Comparison of ENCODE assay signal across 17 mouse cellular contexts in genomic region chr17:7916782-7917574, GRCm38 (mm10). TPM values are rescaled to one million over a fixed set of nuclear protein-coding genes. Genes with fewer than 3 reads are reported as not detected.
DNase-seq lines count a peak whose midpoint lies in the region; TF ChIP-seq lines count a peak whose summit lies in the region.
"Had no signal": no experiment of that assay in that cellular context is flagged by ENCODE, and none has a peak within 500 bp of the region (broad histone marks: within the 10 kb centered on the region; RNA-seq: fewer than 3 reads in every experiment).

No protein-coding gene starts in this region.

- H3K4me3 ChIP-seq in macrophage (ENCODE audit: inconsistent target), result no peak overlapping the region
- no peak overlapping the region for H3K4me3 ChIP-seq in thymus, adult 2 months (ENCODE audit: control insufficient read depth, insufficient read depth, low read length)
- H3K4me3 ChIP-seq: embryonic facial prominence, embryonic 15.5 days; forebrain, embryonic 15.5 days; hindbrain, embryonic 13.5 days; neural tube, embryonic 15.5 days had no signal

- peak overlapping the region; percentile 60 for H3K27ac ChIP-seq in macrophage
- no peak overlapping the region for H3K27ac ChIP-seq in thymus, adult 2 months (ENCODE audit: control insufficient read depth, insufficient read depth, low read length)
- H3K27ac ChIP-seq: embryonic facial prominence, embryonic 15.5 days; forebrain, embryonic 15.5 days; hindbrain, embryonic 13.5 days; liver, embryonic 14.5 days; neural tube, embryonic 15.5 days had no signal

- H3K27me3 ChIP-seq in thymus, adult 2 months (ENCODE audit: control insufficient read depth, insufficient read depth, low read length), result no peaks in the 10 kb centered on the region
- H3K27me3 ChIP-seq: embryonic facial prominence, embryonic 15.5 days; forebrain, embryonic 15.5 days; hindbrain, embryonic 13.5 days; neural tube, embryonic 15.5 days had no signal

- no peak for TF ChIP-seq CTCF in thymus, adult 2 months (IDR thresholded peaks at IDR 0.05; ENCODE audit: borderline replicate concordance, control insufficient read depth, extremely low read depth, insufficient read depth, low read length, poor library complexity)

- 40% methylated on average over 12 of the region's 12 CpGs for WGBS in macrophage (ENCODE audit: missing documents)
- WGBS in thymus, adult 2 months, result 44% methylated on average over 12 of the region's 12 CpGs

- H3K79me2 ChIP-seq in macrophage (ENCODE audit: inconsistent target), result no peaks in the 10 kb centered on the region

- DNase-seq in adrenal gland, adult (ENCODE audit: inconsistent age in 2 of 2, low spot score in 1 of 2), result peak; percentile 12 to 42
- DNase-seq in adrenal gland, adult 2 months, result no peak
- DNase-seq in layer of hippocampus, adult 11-12 months (ENCODE audit: low spot score), result peak; percentile 37
- no peak for DNase-seq in layer of hippocampus, postnatal 36 days
- peak; percentile 62 for DNase-seq in MEL-GATA-1-ER (ENCODE audit: extremely low read depth, low read depth)
- no peak for DNase-seq in thymus, adult 2 months
- no peak for DNase-seq in left cerebral cortex, postnatal 25 days (ENCODE audit: low spot score in 2 of 2)
- DNase-seq: cerebellum, postnatal 36 days; gastrocnemius, postnatal 14 days; kidney, postnatal 25 days; right cerebral cortex, adult 18-20 months had no signal

- TF ChIP-seq POLR2A in thymus, adult 2 months (IDR thresholded peaks at IDR 0.05; ENCODE audit: control insufficient read depth, extremely low read depth, insufficient read depth, low read length, poor library complexity), result no peak

- peaks cover 5% of the 10 kb centered on the region; the same call in 1 of the 2 replicates for H3K4me1 ChIP-seq in thymus, adult 2 months (replicated peaks; ENCODE audit: control insufficient read depth, insufficient read depth, low read length)
- H3K4me1 ChIP-seq: embryonic facial prominence, embryonic 15.5 days; forebrain, embryonic 15.5 days; hindbrain, embryonic 13.5 days; neural tube, embryonic 15.5 days had no signal

- H3K36me3 ChIP-seq in macrophage (ENCODE audit: inconsistent target), result no peaks in the 10 kb centered on the region
- H3K36me3 ChIP-seq in thymus, adult 2 months (ENCODE audit: control insufficient read depth, insufficient read depth, low read length), result no peaks in the 10 kb centered on the region
- H3K36me3 ChIP-seq: embryonic facial prominence, embryonic 15.5 days; forebrain, embryonic 15.5 days; hindbrain, embryonic 13.5 days; neural tube, embryonic 15.5 days had no signal

- intact Hi-C loops in left cerebral cortex, postnatal 25 days (cut with DNase I), result no loop called here

RNA-seq across cellular contexts. Expression of gene Tagap, which starts 8.8 kb away (rescaled TPM):
- total RNA-seq in adrenal gland, adult 2 months (2021), result 1 to 10 TPM; 4.5 to 5.9 TPM
- 0.69 and 1.1 TPM in 2 replicates for polyA plus RNA-seq in adrenal gland, adult 2 months (2012; rRNA removed)
- total RNA-seq in layer of hippocampus, postnatal 36 days (2021), result 1 to 10 TPM; 4.9 to 5.4 TPM
- 100 to 1,000 TPM in 4 of 26 experiments, 10 to 100 TPM in 19, 1 to 10 TPM in 3; 6.2 to 192 (median 60.9) TPM for total RNA-seq in macrophage (2018; cell fraction: chromatin; rRNA removed)
- 100 to 1,000 TPM in 6 of 26 experiments, 10 to 100 TPM in 18, 1 to 10 TPM in 2; 8.9 to 181 (median 54.4) TPM for total RNA-seq in macrophage (2018; cell fraction: cytosol; rRNA removed)
- total RNA-seq in macrophage (2018; cell fraction: nucleus; rRNA removed), result 100 to 1,000 TPM in 8 of 26 experiments, 10 to 100 TPM in 17, 1 to 10 TPM in 1; 9.0 to 203 (median 79.1) TPM
- 3.7 to 11.7 TPM (median 5.6 TPM) in 3 replicates for polyA plus RNA-seq in macrophage (2018)
- polyA plus RNA-seq in thymus, adult 2 months (2012; rRNA removed), result 8.9 and 9.0 TPM in 2 replicates
- 1 to 10 TPM; 4.9 to 5.8 TPM for total RNA-seq in left cerebral cortex, postnatal 25 days (2021)

RNA-seq across cellular contexts. Expression of gene Rsph3a, which starts 28.4 kb away (rescaled TPM):
- total RNA-seq in adrenal gland, adult 2 months (2021), result 10 to 100 TPM; 42.2 to 43.2 TPM
- polyA plus RNA-seq in adrenal gland, adult 2 months (2012; rRNA removed), result 169 and 206 TPM in 2 replicates
- total RNA-seq in layer of hippocampus, postnatal 36 days (2021), result 10 to 100 TPM; 33.3 to 47.6 TPM
- total RNA-seq in macrophage (2018; cell fraction: chromatin; rRNA removed), result 10 to 100 TPM in 20 of 26 experiments, 1 to 10 TPM in 6; 2.6 to 35.4 (median 15.4) TPM
- total RNA-seq in macrophage (2018; cell fraction: cytosol; rRNA removed), result 10 to 100 TPM; 13.0 to 34.1 (median 22.6) TPM
- 10 to 100 TPM in 15 of 26 experiments, 1 to 10 TPM in 11; 4.2 to 33.1 (median 12.8) TPM for total RNA-seq in macrophage (2018; cell fraction: nucleus; rRNA removed)
- 13.6 to 21.3 TPM (median 18.8 TPM) in 3 replicates for polyA plus RNA-seq in macrophage (2018)
- 47.1 and 54.6 TPM in 2 replicates for polyA plus RNA-seq in thymus, adult 2 months (2012; rRNA removed)
- total RNA-seq in left cerebral cortex, postnatal 25 days (2021), result 10 to 100 TPM; 28.1 to 28.4 TPM

Comparison
In these comparisons a context has a peak if more than half of its experiments do, and no peak if none do; other contexts are left out.
1. DNase-seq: peak in adrenal gland, adult (2 of 2), layer of hippocampus, adult 11-12 months (single experiment) and MEL-GATA-1-ER (single experiment); none in adrenal gland, adult 2 months (single experiment), layer of hippocampus, postnatal 36 days (0 of 2), thymus, adult 2 months (single experiment) and left cerebral cortex, postnatal 25 days (0 of 2).